Mouse (Mus musculus) pancreas, adult 10 weeks (tissue): ENCODE results near the gene Oas1c. TPM values are rescaled to one million over a fixed set of nuclear protein-coding genes. Genes with fewer than 3 reads are reported as not detected.

ENCODE experiments used
- polyA plus RNA-seq: library from polyadenylated mRNA; stranded (reverse); fragments of 350-450 nt; fragmentation: Illumina TruSeq; extraction: RNeasy Lipid Tissue Mini Kit (QIAGEN cat#74804); gene quantifications from one replicate; pipeline ENCODE4 v1.2.3, GENCODE M21; 2015; ENCODE audit warnings: low read depth, low replicate concordance; ENCODE audit not compliant: insufficient read depth

Gene Oas1c
- polyA plus RNA-seq: 1.6 TPM

DNA sequence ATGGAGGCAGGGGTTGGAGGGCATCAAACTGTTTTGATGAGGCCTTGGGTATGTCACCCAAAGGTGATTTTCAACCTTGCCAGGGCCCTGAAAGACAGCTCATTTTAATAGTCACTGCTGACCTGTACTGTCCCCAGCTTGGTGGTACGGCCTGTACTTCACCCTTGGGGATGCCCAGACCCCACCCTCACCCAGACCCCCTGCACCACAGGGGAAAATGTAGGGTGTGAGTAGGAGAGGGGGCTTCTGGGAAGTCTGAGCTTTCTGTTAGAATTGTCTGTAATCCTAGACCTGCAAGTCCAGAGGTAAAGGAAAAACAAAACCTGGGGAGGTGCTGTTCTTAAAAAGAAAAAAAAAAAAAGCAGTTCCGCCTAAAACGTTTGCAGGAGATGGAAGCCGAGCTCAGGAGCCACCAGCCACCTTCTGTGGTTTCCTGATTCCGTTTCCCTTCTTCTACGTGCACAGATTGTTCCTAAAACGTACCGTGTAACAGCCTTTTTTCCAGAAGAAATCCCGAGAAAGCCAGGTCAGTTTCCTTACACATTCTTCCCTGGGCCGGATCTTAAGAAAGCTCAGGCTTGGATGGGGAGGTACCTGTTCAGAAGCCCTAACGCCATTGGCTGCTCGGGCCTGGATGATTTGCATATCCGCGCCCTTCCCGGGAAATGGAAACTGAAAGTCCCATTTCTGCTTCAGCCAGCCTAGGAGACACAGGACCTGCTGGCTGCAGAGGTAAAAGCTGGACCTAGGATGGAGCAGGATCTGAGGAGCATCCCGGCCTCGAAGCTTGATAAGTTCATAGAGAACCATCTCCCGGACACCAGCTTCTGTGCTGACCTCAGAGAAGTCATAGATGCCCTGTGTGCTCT lies at the start of gene Oas1c:
Gene Oas1c (minus strand): TSS at position 564 of the 869 bp plus-strand sequence.

GRCm38 (mm10) chr5:120861121-120861520 lies 48.8 kb upstream of the Oas1c start, which contains the start of gene Oas1h:
Gene Oas1h (plus strand): TSS chr5:120861421.

GRCm38 (mm10) chr5:120847067-120847466 lies 34.8 kb upstream of the Oas1c start, which contains the start of gene Oas1f:
Gene Oas1f (plus strand): TSS chr5:120847367.

DNA sequence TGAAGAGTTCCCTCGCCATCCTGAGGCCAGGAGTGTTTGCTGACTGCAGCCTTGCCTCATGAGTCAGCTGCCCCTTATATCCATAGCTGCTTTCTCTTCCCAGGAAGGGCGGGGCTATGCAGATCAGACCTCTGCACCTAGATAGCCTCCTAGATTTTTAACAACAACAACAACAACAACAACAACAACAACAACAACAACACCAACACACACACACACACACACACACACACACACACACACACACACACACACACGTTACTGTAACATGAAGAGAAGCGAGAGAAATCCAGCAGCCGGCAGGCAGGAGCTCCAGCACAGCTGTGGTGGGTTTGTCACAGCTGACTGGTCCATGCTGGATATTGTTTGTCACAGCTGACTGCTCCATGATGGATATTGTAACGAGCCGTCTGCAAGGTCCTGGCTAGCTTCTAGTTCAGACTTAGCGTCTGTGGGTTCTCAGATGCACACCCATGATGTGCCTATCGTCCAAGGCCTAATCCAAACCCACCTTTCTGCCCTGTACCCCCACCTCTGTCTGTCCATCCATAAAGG lies 16.8 kb downstream of the Oas1c start, which contains the start of gene Oas1e:
Gene Oas1e (minus strand): TSS at position 51 of the 555 bp plus-strand sequence.

GRCm38 (mm10) chr5:120777478-120777877 lies 34.8 kb downstream of the Oas1c start, which contains the start of gene Oas3:
Gene Oas3 (minus strand): TSS chr5:120777661.

Other genes starting within 250 kb of the Oas1c start
- 8.3 TPM for gene Tpcn1, start 223.8 kb downstream of the Oas1c start, polyA plus RNA-seq
- not detected for gene Iqcd, start 223.5 kb downstream of the Oas1c start, polyA plus RNA-seq
- gene Rita1, start 199.9 kb downstream of the Oas1c start, polyA plus RNA-seq: 1.1 TPM
- gene Ddx54, start 199.8 kb downstream of the Oas1c start, polyA plus RNA-seq: 7.5 TPM
- not detected for gene Cfap73, start 178.3 kb downstream of the Oas1c start, polyA plus RNA-seq
- 0.24 TPM for gene Rasal1, start 163.7 kb downstream of the Oas1c start, polyA plus RNA-seq
- 13.4 TPM for gene Dtx1, start 100.6 kb downstream of the Oas1c start, polyA plus RNA-seq
- 3.2 TPM for gene Oas2, start 62.7 kb downstream of the Oas1c start, polyA plus RNA-seq
- not detected for gene Oas3, start 34.9 kb downstream of the Oas1c start, polyA plus RNA-seq
- not detected for gene Oas1e, start 17.0 kb downstream of the Oas1c start, polyA plus RNA-seq
- not detected for gene Oas1f, start 34.9 kb upstream of the Oas1c start, polyA plus RNA-seq
- gene Oas1h, start 48.9 kb upstream of the Oas1c start, polyA plus RNA-seq: not detected
- gene Oas1g, start 75.1 kb upstream of the Oas1c start, polyA plus RNA-seq: 1.6 TPM
- gene Oas1a, start 95.0 kb upstream of the Oas1c start, polyA plus RNA-seq: 3.1 TPM
- not detected for gene Oas1d, start 102.0 kb upstream of the Oas1c start, polyA plus RNA-seq
- gene Rph3a, start 197.6 kb upstream of the Oas1c start, polyA plus RNA-seq: not detected